Mouse (Mus musculus) forebrain, postnatal 0 days (tissue): ENCODE results near the gene Gucy2c. TPM values are rescaled to one million over a fixed set of nuclear protein-coding genes. Genes with fewer than 3 reads are reported as not detected.
A peak's percentile ranks its signal among the peaks of the same experiment; 100 is the strongest.

ENCODE experiments used
- ATAC-seq: fragments of 200-750 bp; cut with Nextera tagmentation; 2 replicates; pipeline ENCODE4 v1.8.0; 2017; ENCODE audit warnings: mild to moderate bottlenecking, moderate library complexity
- DNase-seq: peaks from one replicate; pipeline ENCODE4 v3.0.0-alpha.2; 2015
- H3K27ac ChIP-seq: fragments of 300-500 bp; sonication (generic); 2 replicates; pipeline ENCODE4 v1.5.1; 2014; ENCODE audit warnings: low read depth, mild to moderate bottlenecking, antibody characterized with exemption, low read length, moderate library complexity, mixed read lengths
- H3K27me3 ChIP-seq: fragments of 300-500 bp; sonication (generic); 2 replicates; pipeline ENCODE4 v1.6.1; 2014; ENCODE audit warnings: mild to moderate bottlenecking, low read length, mixed read lengths; ENCODE audit not compliant: insufficient read depth
- H3K36me3 ChIP-seq: fragments of 300-500 bp; sonication (generic); 2 replicates; pipeline ENCODE4 v1.6.1; 2014; ENCODE audit warnings: mild to moderate bottlenecking, moderate library complexity; ENCODE audit not compliant: insufficient read depth
- H3K4me1 ChIP-seq: fragments of 300-500 bp; sonication (generic); 2 replicates; pipeline ENCODE4 v1.6.1; 2014; ENCODE audit warnings: antibody characterized with exemption; ENCODE audit not compliant: insufficient read depth
- H3K4me2 ChIP-seq: fragments of 300-500 bp; sonication (generic); 2 replicates; pipeline ENCODE4 v1.6.1; 2014; ENCODE audit warnings: low read depth, mild to moderate bottlenecking, moderate library complexity
- H3K4me3 ChIP-seq: fragments of 300-500 bp; sonication (generic); 2 replicates; pipeline ENCODE4 v1.5.1; 2014; ENCODE audit warnings: low read depth, low read length, mixed read lengths
- H3K9ac ChIP-seq: fragments of 300-500 bp; sonication (generic); 2 replicates; pipeline ENCODE4 v1.6.1; 2014; ENCODE audit warnings: mild to moderate bottlenecking
- H3K9me3 ChIP-seq: fragments of 300-500 bp; sonication (generic); 2 replicates; pipeline ENCODE4 v1.6.1; 2016; ENCODE audit warnings: low read length
- CTCF ChIP-seq: sonication (generic); IDR thresholded peaks from 2 replicates; pipeline ENCODE4 v1.5.1; 2016; ENCODE audit warnings: antibody characterized with exemption, control low read depth, low read depth
- WGBS: fragments of 180-500 bp; shearing (Covaris S2); extraction: QIAGEN DNeasy Blood & Tissue Kit; methylation state at CpG from one replicate; pipeline ENCODE4 v1.1.7; 2014; 5-methylcytosine and 5-hydroxymethylcytosine counted together
- polyA plus RNA-seq: library from polyadenylated mRNA; unstranded; fragments of >200 nt; fragmentation: Nextera tagmentation; extraction: Ambion mirVana; gene quantifications from 2 replicates; pipeline ENCODE4 v1.2.1, GENCODE M21; 2015
- total RNA-seq: library from RNA; depleted of rRNA; stranded (reverse); fragments of >200 nt; gene quantifications from 2 replicates; pipeline ENCODE4 v1.2.3, GENCODE M21; 2014

Gene Gucy2c
- total and polyA plus RNA-seq, 2 experiments from 2014 or later = 0.42 to 0.67 TPM

GRCm38 (mm10) chr6:136669274-136669673, 112.3 kb downstream of the Gucy2c start:
- no peak overlapping the region for H3K27ac ChIP-seq
- H3K27me3 ChIP-seq = no peaks in the 10 kb centered on the region
- DNase-seq (no peak), ATAC-seq (no peak)
- H3K4me2 ChIP-seq = no peak overlapping the region
- no peaks in the 10 kb centered on the region for H3K9me3 ChIP-seq
- no peak for TF ChIP-seq CTCF
- no peaks in the 10 kb centered on the region for H3K36me3 ChIP-seq
- 40% methylated on average over 5 of the region's 5 CpGs for WGBS
- H3K4me3 ChIP-seq = no peak overlapping the region
- no peaks in the 10 kb centered on the region for H3K4me1 ChIP-seq
- H3K9ac ChIP-seq = no peak overlapping the region

- Histone ChIP-seq H3K4me2 (no peak overlapping the region), H3K27ac (no peak overlapping the region), H3K4me1 (no peaks in the 10 kb centered on the region), H3K27me3 (no peaks in the 10 kb centered on the region), H3K4me3 (no peak overlapping the region), H3K9ac (no peak overlapping the region), H3K36me3 (no peaks in the 10 kb centered on the region), H3K9me3 (no peaks in the 10 kb centered on the region)
- no peak for ATAC-seq
- no peak for DNase-seq
- WGBS = 58% methylated on average over 14 of the region's 14 CpGs
- TF ChIP-seq CTCF = no peak
These were observed 113.1 kb downstream of the Gucy2c start for GRCm38 (mm10) chr6:136668266-136668986.

GRCm38 (mm10) chr6:136662063-136662462, 119.5 kb downstream of the Gucy2c start:
- Histone ChIP-seq H3K27me3 (peaks cover 14% of the 10 kb centered on the region), H3K4me3 (no peak overlapping the region), H3K4me1 (no peaks in the 10 kb centered on the region), H3K9ac (no peak overlapping the region), H3K9me3 (no peaks in the 10 kb centered on the region), H3K4me2 (no peak overlapping the region), H3K36me3 (no peaks in the 10 kb centered on the region), H3K27ac (no peak overlapping the region)
- DNase-seq = no peak
- no peak for ATAC-seq
- TF ChIP-seq CTCF = no peak
- WGBS = 29% methylated on average over 11 of the region's 11 CpGs

GRCm38 (mm10) chr6:136661706-136662016, 119.9 kb downstream of the Gucy2c start, which contains the start of gene Plbd1:
Plbd1 (minus strand) TSS chr6:136661928.
- DNase-seq = no peak
- H3K9ac ChIP-seq = no peak within 1 kb of the TSS
- 5% methylated on average over 19 of the region's 19 CpGs for WGBS

GRCm38 (mm10) chr6:136660831-136661705, 120.5 kb downstream of the Gucy2c start:
- H3K9me3 ChIP-seq = no peaks in the 10 kb centered on the region
- no peak for DNase-seq
- 13% methylated on average over 34 of the region's 34 CpGs for WGBS
- no peak overlapping the region for H3K27ac ChIP-seq
- no peaks in the 10 kb centered on the region for H3K36me3 ChIP-seq
- peak overlapping the region; percentile 34 for H3K4me2 ChIP-seq
- no peaks in the 10 kb centered on the region for H3K4me1 ChIP-seq
- H3K4me3 ChIP-seq = peak overlapping the region; percentile 16
- no peak for ATAC-seq
- no peak overlapping the region for H3K9ac ChIP-seq
- TF ChIP-seq CTCF = no peak
- peaks cover 14% of the 10 kb centered on the region for H3K27me3 ChIP-seq

More at GRCm38 (mm10) chr6:136661706-136662016, 119.9 kb downstream of the Gucy2c start, which contains the start of gene Plbd1:
- peak within 1 kb of the TSS; percentile 34 for H3K4me2 ChIP-seq
- H3K4me3 ChIP-seq = peak within 1 kb of the TSS; percentile 16
- H3K36me3 ChIP-seq = no peaks in the 10 kb centered on the region
- no peaks in the 10 kb centered on the region for H3K4me1 ChIP-seq
- H3K27ac ChIP-seq = no peak within 1 kb of the TSS
- ATAC-seq = 0 out of 2 replicates have a peak, but pooled peaks have one; percentile 40
- TF ChIP-seq CTCF = no peak
- H3K9me3 ChIP-seq = no peaks in the 10 kb centered on the region
- peaks cover 14% of the 10 kb centered on the region for H3K27me3 ChIP-seq

- H3K27ac ChIP-seq = no peak overlapping the region
- no peak overlapping the region for H3K4me2 ChIP-seq
- H3K4me3 ChIP-seq = no peak overlapping the region
- H3K4me1 ChIP-seq = no peaks in the 10 kb centered on the region
- H3K9me3 ChIP-seq = no peaks in the 10 kb centered on the region
- H3K27me3 ChIP-seq = peaks cover 14% of the 10 kb centered on the region
- H3K9ac ChIP-seq = no peak overlapping the region
- no peak for DNase-seq
- ATAC-seq = no peak
- WGBS = 93% methylated on average over 9 of the region's 9 CpGs
- no peak for TF ChIP-seq CTCF
- no peaks in the 10 kb centered on the region for H3K36me3 ChIP-seq
These were observed 122.3 kb downstream of the Gucy2c start for GRCm38 (mm10) chr6:136659226-136659625.

GRCm38 (mm10) chr6:136658303-136658702, 123.3 kb downstream of the Gucy2c start:
- ATAC-seq (no peak), DNase-seq (no peak)
- Histone ChIP-seq H3K36me3 (no peaks in the 10 kb centered on the region), H3K9me3 (no peaks in the 10 kb centered on the region), H3K27ac (no peak overlapping the region), H3K4me3 (no peak overlapping the region), H3K9ac (no peak overlapping the region), H3K4me2 (no peak overlapping the region), H3K27me3 (peaks cover 14% of the 10 kb centered on the region), H3K4me1 (no peaks in the 10 kb centered on the region)
- TF ChIP-seq CTCF = no peak
- 90% methylated on average over 4 of the region's 4 CpGs for WGBS
